Mouse (Mus musculus): ENCODE data around the gene Olfr1200. TPM values are rescaled to one million over a fixed set of nuclear protein-coding genes. Genes with fewer than 3 reads are reported as not detected.

Gene Olfr1200
- polyA plus RNA-seq (2015; fragmentation: Nextera tagmentation; extraction: Ambion mirVana), result not detected in 2 replicates

- Histone ChIP-seq H3K27me3 (no peaks in the 10 kb centered on the region), H3K4me3 (no peak within 1 kb of the TSS), H3K4me2 (no peak within 1 kb of the TSS), H3K27ac (no peak within 1 kb of the TSS), H3K4me1 (no peaks in the 10 kb centered on the region), H3K9ac (no peak within 1 kb of the TSS), H3K36me3 (no peaks in the 10 kb centered on the region), H3K9me3 (no peaks in the 10 kb centered on the region)
- no peak for ATAC-seq (ENCODE audit: insufficient number of reproducible peaks, low FRiP score, low TSS enrichment, low read depth)
- 78% methylated on average over 2 of the region's 2 CpGs for WGBS
Observed at GRCm38 (mm10) chr2:88770388-88770787, at the start of gene Olfr1200. Olfr1200 (minus strand) TSS chr2:88770488.

GRCm38 (mm10) chr2:88814196-88814595 lies 43.9 kb upstream of the Olfr1200 start, which contains the start of gene Olfr1202:
Olfr1202 (plus strand) TSS chr2:88814496.
- Histone ChIP-seq H3K27me3 (no peaks in the 10 kb centered on the region), H3K36me3 (no peaks in the 10 kb centered on the region), H3K9ac (no peak within 1 kb of the TSS), H3K4me1 (no peaks in the 10 kb centered on the region), H3K4me2 (no peak within 1 kb of the TSS), H3K27ac (no peak within 1 kb of the TSS), H3K4me3 (no peak within 1 kb of the TSS), H3K9me3 (no peaks in the 10 kb centered on the region)
- 83% methylated on average over 1 of the region's 1 CpGs for WGBS
- no peak for ATAC-seq (ENCODE audit: insufficient number of reproducible peaks, low FRiP score, low TSS enrichment, low read depth)

- Histone ChIP-seq H3K9me3 (no peaks in the 10 kb centered on the region), H3K36me3 (no peaks in the 10 kb centered on the region), H3K27ac (no peak within 1 kb of the TSS), H3K4me3 (no peak within 1 kb of the TSS), H3K27me3 (no peaks in the 10 kb centered on the region), H3K4me2 (no peak within 1 kb of the TSS), H3K4me1 (no peaks in the 10 kb centered on the region), H3K9ac (no peak within 1 kb of the TSS)
- no peak for ATAC-seq (ENCODE audit: insufficient number of reproducible peaks, low FRiP score, low TSS enrichment, low read depth)
- 81% methylated on average over 6 of the region's 6 CpGs for WGBS
Observed at GRCm38 (mm10) chr2:88792736-88793135, 22.4 kb upstream of the Olfr1200 start, which contains the start of gene Olfr1201. Olfr1201 (plus strand) TSS chr2:88793036.

GRCm38 (mm10) chr2:88760369-88760768 lies 9.9 kb downstream of the Olfr1200 start, which contains the start of gene Olfr1199:
Olfr1199 (minus strand) TSS chr2:88760469.
- H3K27me3 ChIP-seq, result no peaks in the 10 kb centered on the region
- no peaks in the 10 kb centered on the region for H3K4me1 ChIP-seq
- H3K27ac ChIP-seq, result no peak within 1 kb of the TSS
- H3K36me3 ChIP-seq, result no peaks in the 10 kb centered on the region
- H3K9me3 ChIP-seq, result no peaks in the 10 kb centered on the region
- WGBS, result 81% methylated on average over 2 of the region's 2 CpGs
- H3K9ac ChIP-seq, result no peak within 1 kb of the TSS
- ATAC-seq (ENCODE audit: insufficient number of reproducible peaks, low FRiP score, low TSS enrichment, low read depth), result no peak
- H3K4me2 ChIP-seq, result no peak within 1 kb of the TSS
- H3K4me3 ChIP-seq, result no peak within 1 kb of the TSS

GRCm38 (mm10) chr2:88751270-88751669 lies 19.0 kb downstream of the Olfr1200 start, which contains the start of gene Olfr1198:
Olfr1198 (minus strand) TSS chr2:88751370.
- no peak within 1 kb of the TSS for H3K9ac ChIP-seq
- H3K27me3 ChIP-seq, result no peaks in the 10 kb centered on the region
- H3K27ac ChIP-seq, result no peak within 1 kb of the TSS
- ATAC-seq (ENCODE audit: insufficient number of reproducible peaks, low FRiP score, low TSS enrichment, low read depth), result no peak
- WGBS, result 86% methylated on average over 2 of the region's 2 CpGs
- no peak within 1 kb of the TSS for H3K4me2 ChIP-seq
- H3K9me3 ChIP-seq, result no peaks in the 10 kb centered on the region
- no peaks in the 10 kb centered on the region for H3K36me3 ChIP-seq
- H3K4me1 ChIP-seq, result no peaks in the 10 kb centered on the region
- no peak within 1 kb of the TSS for H3K4me3 ChIP-seq

- no peak overlapping the region for H3K9ac ChIP-seq
- no peak overlapping the region for H3K27ac ChIP-seq
- H3K4me1 ChIP-seq, result no peaks in the 10 kb centered on the region
- H3K4me2 ChIP-seq, result no peak overlapping the region
- ATAC-seq (ENCODE audit: insufficient number of reproducible peaks, low FRiP score, low TSS enrichment, low read depth), result no peak
- no peaks in the 10 kb centered on the region for H3K9me3 ChIP-seq
- H3K36me3 ChIP-seq, result no peaks in the 10 kb centered on the region
- H3K4me3 ChIP-seq, result no peak overlapping the region
- H3K27me3 ChIP-seq, result no peaks in the 10 kb centered on the region
- 87% methylated on average over 3 of the region's 3 CpGs for WGBS
Observed at GRCm38 (mm10) chr2:88743379-88743778, 26.9 kb downstream of the Olfr1200 start.

- H3K36me3 ChIP-seq, result no peaks in the 10 kb centered on the region
- no peak within 1 kb of the TSS for H3K27ac ChIP-seq
- ATAC-seq (ENCODE audit: insufficient number of reproducible peaks, low FRiP score, low TSS enrichment, low read depth), result no peak
- 84% methylated on average over 1 of the region's 1 CpGs for WGBS
- no peaks in the 10 kb centered on the region for H3K4me1 ChIP-seq
- H3K9ac ChIP-seq, result no peak within 1 kb of the TSS
- no peaks in the 10 kb centered on the region for H3K27me3 ChIP-seq
- H3K4me3 ChIP-seq, result no peak within 1 kb of the TSS
- no peak within 1 kb of the TSS for H3K4me2 ChIP-seq
- H3K9me3 ChIP-seq, result no peaks in the 10 kb centered on the region
Observed at GRCm38 (mm10) chr2:88732266-88732665, 38.0 kb downstream of the Olfr1200 start, which contains the start of gene Olfr1197. Olfr1197 (minus strand) TSS chr2:88732366.

Other genes with a start within 250 kb of the Olfr1200 start
- gene Olfr1188, start 213.6 kb downstream of the Olfr1200 start, polyA plus RNA-seq (2015; fragmentation: Nextera tagmentation; extraction: Ambion mirVana), result not detected in 2 replicates
- gene Olfr1189, start 184.0 kb downstream of the Olfr1200 start, polyA plus RNA-seq (2015; fragmentation: Nextera tagmentation; extraction: Ambion mirVana), result not detected in 2 replicates
- gene Olfr1191-ps1, start 129.9 kb downstream of the Olfr1200 start, polyA plus RNA-seq (2015; fragmentation: Nextera tagmentation; extraction: Ambion mirVana), result not detected in 2 replicates
- gene Olfr1192-ps1, start 122.0 kb downstream of the Olfr1200 start, polyA plus RNA-seq (2015; fragmentation: Nextera tagmentation; extraction: Ambion mirVana), result not detected in 2 replicates
- not detected in 2 replicates for gene Olfr1193, start 94.9 kb downstream of the Olfr1200 start, polyA plus RNA-seq (2015; fragmentation: Nextera tagmentation; extraction: Ambion mirVana)
- gene Olfr1195, start 81.3 kb downstream of the Olfr1200 start, polyA plus RNA-seq (2015; fragmentation: Nextera tagmentation; extraction: Ambion mirVana), result not detected in 2 replicates
- gene Olfr1196, start 65.9 kb downstream of the Olfr1200 start, polyA plus RNA-seq (2015; fragmentation: Nextera tagmentation; extraction: Ambion mirVana), result not detected in 2 replicates
- gene Olfr1197, start 38.1 kb downstream of the Olfr1200 start, polyA plus RNA-seq (2015; fragmentation: Nextera tagmentation; extraction: Ambion mirVana), result not detected in 2 replicates
- not detected in 2 replicates for gene Olfr1198, start 19.1 kb downstream of the Olfr1200 start, polyA plus RNA-seq (2015; fragmentation: Nextera tagmentation; extraction: Ambion mirVana)
- gene Olfr1199, start 10.0 kb downstream of the Olfr1200 start, polyA plus RNA-seq (2015; fragmentation: Nextera tagmentation; extraction: Ambion mirVana), result not detected in 2 replicates
- not detected in 2 replicates for gene Olfr1201, start 22.5 kb upstream of the Olfr1200 start, polyA plus RNA-seq (2015; fragmentation: Nextera tagmentation; extraction: Ambion mirVana)
- gene Olfr1202, start 44.0 kb upstream of the Olfr1200 start, polyA plus RNA-seq (2015; fragmentation: Nextera tagmentation; extraction: Ambion mirVana), result not detected in 2 replicates
- not detected in 2 replicates for gene Olfr1205, start 59.2 kb upstream of the Olfr1200 start, polyA plus RNA-seq (2015; fragmentation: Nextera tagmentation; extraction: Ambion mirVana)
- not detected in 2 replicates for gene Olfr1204, start 78.8 kb upstream of the Olfr1200 start, polyA plus RNA-seq (2015; fragmentation: Nextera tagmentation; extraction: Ambion mirVana)
- gene Olfr1206, start 92.7 kb upstream of the Olfr1200 start, polyA plus RNA-seq (2015; fragmentation: Nextera tagmentation; extraction: Ambion mirVana), result not detected in 2 replicates
- gene Olfr1208, start 131.8 kb upstream of the Olfr1200 start, polyA plus RNA-seq (2015; fragmentation: Nextera tagmentation; extraction: Ambion mirVana), result not detected in 2 replicates
- gene Olfr1209, start 144.7 kb upstream of the Olfr1200 start, polyA plus RNA-seq (2015; fragmentation: Nextera tagmentation; extraction: Ambion mirVana), result not detected in 2 replicates
- not detected in 2 replicates for gene Olfr1211, start 167.6 kb upstream of the Olfr1200 start, polyA plus RNA-seq (2015; fragmentation: Nextera tagmentation; extraction: Ambion mirVana)
- not detected in 2 replicates for gene Olfr1212, start 183.5 kb upstream of the Olfr1200 start, polyA plus RNA-seq (2015; fragmentation: Nextera tagmentation; extraction: Ambion mirVana)
- gene Gm13762, start 209.8 kb upstream of the Olfr1200 start, polyA plus RNA-seq (2015; fragmentation: Nextera tagmentation; extraction: Ambion mirVana), result not detected in 2 replicates
- gene Olfr1214, start 222.2 kb upstream of the Olfr1200 start, polyA plus RNA-seq (2015; fragmentation: Nextera tagmentation; extraction: Ambion mirVana), result not detected in 2 replicates
- not detected in 2 replicates for gene Olfr1215, start 236.5 kb upstream of the Olfr1200 start, polyA plus RNA-seq (2015; fragmentation: Nextera tagmentation; extraction: Ambion mirVana)
- gene Olfr1216, start 247.9 kb upstream of the Olfr1200 start, polyA plus RNA-seq (2015; fragmentation: Nextera tagmentation; extraction: Ambion mirVana), result not detected in 2 replicates